Mouse (Mus musculus) cerebellum, adult 18-20 months (tissue): ENCODE measurements around the gene Ift140.

ENCODE experiments used
- DNase-seq, 2 experiments: peaks; one replicate each; pipeline ENCODE4 v3.0.0; 2021

Gene Ift140

DNA sequence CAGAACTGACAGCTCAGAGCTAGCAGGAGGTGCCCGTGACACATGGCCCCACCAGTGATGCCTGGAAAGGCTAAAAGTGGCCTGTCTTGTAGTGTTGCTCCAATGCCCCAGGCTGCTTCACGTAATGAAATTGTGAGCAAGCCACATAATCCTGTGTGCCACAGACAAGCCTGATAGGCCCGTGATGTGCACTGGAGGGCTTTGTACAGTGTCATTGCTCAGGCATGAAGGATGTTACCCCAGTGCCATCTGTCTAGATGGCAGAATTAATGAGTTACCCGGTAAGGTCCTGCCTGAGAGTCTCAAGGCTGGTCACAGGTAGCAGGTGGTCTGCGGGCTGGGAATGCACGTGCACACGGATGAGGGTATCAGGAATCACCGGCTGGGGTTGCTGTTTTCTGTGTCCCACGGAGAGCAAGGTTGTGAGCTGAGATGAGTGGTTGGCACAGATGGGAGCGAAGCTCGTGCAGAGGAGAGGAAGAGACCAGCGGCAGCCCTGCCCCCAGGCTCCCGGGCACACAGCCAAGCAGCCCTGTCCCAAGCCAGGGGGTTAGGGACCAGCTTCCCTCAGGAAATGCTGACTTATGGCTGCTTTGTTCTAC, 62.0 kb downstream of the Ift140 start:
- DNase-seq = peak; percentile 56 to 68

DNA sequence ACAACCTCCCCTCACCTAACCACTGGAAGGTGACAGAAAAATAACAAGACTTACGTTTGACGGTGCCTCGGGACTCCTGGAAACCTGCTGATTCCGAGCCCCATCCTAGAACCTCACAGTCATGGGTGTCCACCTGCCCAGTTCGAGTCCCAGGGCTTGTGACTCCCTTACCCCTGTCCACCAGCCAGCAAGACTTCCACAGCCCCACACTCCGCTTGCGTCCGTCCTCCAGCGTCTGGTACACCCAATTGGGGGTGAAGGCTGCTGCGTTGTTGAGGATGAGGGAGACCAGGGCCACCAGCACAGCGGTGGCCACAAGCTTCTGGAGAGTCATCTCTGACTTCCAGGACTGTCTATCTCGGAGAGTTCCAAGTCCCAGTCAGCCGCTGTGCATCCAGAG, 64.3 kb downstream of the Ift140 start:
- no peak for DNase-seq

DNA sequence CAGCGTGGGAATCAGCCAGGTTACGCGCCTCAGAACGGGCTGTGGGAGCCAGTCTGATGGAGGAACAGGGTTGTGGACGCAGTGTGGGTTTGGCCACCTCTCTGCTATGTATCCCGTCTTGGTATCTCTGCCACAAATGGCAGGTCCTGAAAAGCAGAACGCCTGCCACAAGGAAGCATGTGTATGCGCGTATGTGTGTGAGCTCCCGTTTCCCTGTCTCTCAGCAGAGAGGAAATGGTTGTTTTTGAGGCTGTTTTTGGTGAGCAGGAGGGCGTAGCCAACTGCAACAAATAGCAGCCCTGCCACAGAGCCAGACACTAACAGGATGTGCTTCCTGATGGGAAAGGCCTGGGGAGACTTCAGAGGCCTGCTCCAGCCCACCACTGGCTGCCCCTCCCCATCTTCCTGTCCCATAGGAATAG, 65.1 kb downstream of the Ift140 start:
- no peak for DNase-seq

DNA sequence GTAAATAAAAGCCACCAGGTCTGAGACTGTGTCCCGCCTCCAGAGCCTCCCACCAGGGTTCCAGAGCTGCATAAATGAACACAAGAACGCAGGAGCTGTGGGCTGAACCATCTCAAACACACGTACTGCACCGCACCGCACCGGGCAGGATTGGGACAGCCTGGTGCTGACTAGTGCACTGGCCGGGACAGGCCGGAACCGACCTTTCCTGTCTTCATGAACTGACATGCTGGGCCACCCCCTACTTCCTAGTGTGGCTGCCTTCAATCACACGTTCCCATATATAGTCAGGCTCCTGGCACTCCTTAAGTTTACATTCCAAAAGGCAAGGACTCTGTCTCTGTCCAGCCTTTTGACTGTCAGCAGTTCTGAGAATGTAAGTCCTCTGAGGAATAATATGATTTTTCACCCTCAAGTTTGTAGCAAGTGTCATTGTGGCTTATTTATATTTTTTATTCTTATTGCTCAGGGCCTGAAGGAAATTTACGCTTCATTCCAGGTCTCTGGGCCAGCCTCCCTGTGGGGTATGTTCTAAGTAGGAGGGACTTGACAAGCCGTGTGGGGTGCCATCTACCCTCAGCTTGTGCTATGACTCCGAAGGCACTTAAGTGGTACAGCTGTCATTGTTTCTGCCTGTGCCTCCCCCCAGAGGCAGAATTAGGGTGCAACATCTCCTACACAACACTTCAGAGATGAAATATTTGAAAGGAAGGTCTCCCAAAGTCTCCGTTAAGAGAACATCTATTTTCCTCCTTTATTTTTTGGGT, 66.4 kb downstream of the Ift140 start:
- no peak for DNase-seq

DNA sequence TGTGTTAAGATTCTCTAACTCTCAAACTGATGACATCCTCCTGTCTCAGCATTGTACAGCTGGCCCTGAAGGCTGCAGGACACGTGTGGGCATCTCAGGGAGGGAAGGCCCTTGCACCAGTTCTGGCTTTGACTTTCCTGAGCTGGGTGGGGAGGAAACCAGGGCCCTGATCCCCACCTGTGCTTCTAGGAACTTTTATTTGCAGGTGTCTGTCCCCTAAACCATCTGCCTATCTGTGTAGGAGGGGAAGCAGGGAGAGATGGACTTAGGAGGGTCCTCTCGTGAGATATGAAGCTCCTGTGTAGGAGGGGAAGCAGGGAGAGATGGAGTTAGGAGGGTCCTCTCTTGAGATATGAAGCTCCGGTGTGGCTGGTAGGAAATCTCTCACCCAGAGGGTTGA, 67.0 kb downstream of the Ift140 start:
- DNase-seq = no peak

DNA sequence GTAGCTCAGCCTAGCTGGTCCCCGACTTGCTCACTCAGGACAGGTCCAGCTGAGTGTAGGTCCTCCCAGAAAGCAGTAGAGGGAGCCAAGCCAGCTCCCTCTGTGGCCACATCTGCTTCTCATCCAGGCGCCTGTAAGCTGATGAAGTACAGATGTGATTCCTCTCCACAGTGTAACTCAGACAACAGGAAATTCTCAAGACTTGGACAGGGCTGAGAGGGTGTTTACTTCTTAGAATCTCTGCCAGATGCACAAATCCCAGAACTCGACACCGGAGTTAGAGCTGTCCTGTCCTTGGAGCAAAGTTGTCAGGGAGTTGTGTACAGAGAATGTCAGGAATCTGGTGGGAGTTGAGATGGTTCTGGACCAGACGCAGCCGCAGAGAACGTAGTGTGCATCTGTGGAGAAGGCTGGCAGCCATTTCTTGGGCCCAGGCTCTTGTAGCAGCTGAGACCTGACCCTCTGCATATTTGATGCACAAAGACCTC, 67.6 kb downstream of the Ift140 start, which contains the start of gene Tmem204:
Tmem204 (minus strand) TSS at position 148 of the 488 bp plus-strand sequence.
- no peak for DNase-seq

DNA sequence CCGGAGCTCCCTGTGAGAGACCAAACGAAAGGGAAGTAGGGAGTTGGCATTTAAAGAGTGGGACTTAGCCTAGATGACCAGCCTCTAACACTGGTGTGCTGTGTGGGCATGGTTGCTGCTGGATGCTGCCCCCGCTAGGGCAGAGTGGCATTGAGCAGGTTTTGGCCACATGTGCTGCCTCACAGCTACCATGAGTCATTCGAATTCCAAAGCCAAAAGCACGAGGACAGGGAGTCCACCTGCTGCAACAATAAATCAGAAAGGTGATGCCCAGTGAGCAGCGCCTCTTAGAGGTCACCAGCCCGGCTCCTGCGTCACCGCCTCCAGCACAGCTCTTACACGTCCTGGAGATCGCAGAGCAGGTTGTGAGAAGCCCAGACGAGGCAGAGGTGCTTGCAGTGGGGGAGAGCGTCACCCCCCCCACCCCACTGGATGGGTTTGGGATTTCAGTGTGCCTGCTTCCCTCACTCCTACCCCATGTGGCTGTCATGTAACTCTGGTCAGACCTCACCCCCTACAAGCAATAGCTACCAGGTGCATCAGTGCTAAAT, 69.0 kb downstream of the Ift140 start:
- DNase-seq = no peak

DNA sequence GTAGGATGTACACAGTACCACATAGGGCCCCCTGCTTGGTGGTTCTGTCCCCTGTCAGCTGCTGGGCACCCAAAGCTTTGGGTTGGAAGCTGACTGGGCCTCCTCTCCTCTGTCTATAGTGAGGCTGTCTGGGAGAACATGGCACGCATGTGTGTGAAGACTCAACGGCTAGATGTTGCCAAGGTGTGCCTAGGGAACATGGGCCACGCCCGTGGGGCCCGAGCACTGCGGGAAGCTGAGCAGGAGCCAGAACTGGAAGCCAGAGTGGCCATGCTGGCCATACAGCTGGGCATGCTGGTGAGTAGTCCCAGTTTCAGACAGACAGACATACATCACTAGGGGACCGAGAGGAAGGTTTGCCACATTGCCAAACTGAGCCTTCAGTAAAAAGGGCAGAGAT, 70.8 kb downstream of the Ift140 start:
- DNase-seq = no peak

DNA sequence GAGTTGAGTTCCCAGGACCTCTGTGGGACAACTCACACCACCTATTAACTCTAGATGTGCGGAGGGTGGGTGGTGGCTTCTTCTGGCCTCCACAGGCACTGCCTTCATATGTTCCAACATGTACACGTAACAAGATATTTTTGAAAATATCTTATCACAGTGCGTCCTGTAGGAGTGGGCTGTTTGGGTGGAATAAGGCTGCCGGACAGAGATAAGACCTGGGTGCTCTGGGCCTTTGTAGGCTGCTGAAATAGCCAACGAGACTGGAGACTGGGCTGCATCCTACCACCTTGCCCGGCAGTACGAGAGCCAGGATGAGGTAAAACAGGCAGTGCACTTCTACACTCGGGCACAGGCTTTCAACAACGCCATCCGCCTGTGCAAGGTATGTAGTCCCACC, 73.3 kb downstream of the Ift140 start:
- no peak for DNase-seq

DNA sequence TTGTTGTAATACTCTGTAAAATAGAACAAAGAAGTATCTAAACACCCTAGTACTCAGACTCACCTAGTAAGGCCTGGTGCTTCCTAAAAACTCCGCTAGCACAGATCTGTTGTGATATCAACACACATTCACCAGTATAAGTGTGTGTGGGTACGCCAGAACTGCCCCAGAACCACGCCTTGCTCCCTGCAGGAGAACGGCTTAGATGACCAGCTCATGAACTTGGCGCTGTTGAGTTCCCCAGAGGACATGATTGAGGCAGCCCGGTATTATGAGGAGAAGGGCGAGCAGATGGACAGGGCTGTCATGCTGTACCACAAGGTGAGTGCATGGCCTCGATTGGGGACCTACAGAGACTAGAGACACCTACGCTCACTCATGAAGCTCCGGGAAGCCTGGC, 74.6 kb downstream of the Ift140 start:
- no peak for DNase-seq

DNA sequence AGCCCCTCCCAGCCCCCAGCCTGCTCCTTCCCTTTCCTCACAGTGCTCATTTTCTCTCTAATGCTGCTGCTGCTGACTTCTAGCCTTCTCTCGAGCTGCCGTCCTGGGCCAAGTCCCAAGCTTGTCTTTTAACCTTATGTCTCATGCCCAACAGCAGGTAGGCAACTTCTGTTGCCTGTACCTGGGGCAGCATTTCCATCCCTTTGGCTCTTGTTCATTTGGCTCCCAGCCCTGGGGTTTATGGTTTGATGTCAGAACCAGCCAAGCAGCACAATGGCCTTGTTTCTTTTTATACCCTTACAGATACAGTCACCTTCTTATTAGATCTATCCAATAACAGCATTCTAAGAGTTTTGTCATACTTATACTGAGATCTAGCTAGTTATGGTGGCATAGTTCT, 80.3 kb downstream of the Ift140 start:
- peak; percentile 57 to 61 for DNase-seq

DNA sequence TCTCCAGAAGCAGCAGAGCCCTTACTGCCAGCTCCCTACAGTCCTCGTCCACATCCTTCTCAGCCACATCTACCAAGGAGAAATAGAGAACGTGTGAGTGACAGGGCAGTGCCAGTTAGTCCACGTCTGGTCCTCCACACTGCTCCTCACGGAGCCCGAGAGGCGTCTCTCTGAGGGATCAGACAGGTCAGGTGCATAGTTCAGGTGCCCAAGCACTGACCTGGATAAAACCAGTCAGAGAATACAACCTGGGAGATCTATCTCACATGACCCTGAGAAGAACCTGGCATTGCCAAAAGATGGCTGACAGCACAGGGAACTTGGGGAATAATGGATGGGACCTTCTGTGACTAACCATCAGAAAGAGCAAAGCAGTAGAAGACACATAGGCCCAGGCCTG, 84.2 kb downstream of the Ift140 start:
- no peak for DNase-seq

DNA sequence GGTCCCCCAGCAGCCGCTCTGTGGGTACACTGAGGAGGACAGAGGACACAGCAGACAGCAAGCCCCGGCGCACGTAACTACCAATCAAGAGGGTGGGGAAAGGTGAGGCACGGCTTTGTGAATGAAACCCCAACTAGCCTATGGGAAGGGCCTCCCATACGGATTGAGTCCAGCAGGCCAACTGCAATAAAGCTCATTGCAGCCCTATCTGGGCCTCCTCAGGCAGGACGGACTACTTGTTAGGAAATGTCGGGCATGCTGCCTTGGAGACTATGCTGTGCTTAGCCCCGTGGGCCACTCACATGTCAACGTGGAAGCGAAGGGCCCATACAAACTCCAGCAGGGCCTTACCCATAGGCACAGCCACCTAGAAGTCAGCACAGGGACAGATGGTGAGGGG, 85.5 kb downstream of the Ift140 start:
- DNase-seq = no peak

DNA sequence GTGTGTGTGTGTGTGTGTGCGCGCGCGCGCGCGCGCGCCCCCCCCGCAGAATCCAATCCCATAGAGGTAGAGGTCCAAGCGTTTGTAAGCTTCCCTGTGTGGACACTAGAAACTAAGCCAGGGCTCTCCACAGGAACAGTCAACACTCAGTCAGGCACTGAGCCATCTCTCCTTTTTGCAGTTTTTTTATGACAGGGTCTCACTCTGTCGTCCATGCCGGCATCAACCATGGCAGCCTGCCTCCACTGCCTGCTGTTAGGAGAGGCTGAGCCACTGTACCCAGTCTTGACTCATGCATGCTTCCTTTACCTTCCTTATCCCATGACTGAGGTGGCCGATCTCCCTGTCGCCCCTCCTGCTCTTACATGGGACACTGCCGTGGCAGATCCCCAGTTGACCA, 91.9 kb downstream of the Ift140 start:
- DNase-seq = no peak

DNA sequence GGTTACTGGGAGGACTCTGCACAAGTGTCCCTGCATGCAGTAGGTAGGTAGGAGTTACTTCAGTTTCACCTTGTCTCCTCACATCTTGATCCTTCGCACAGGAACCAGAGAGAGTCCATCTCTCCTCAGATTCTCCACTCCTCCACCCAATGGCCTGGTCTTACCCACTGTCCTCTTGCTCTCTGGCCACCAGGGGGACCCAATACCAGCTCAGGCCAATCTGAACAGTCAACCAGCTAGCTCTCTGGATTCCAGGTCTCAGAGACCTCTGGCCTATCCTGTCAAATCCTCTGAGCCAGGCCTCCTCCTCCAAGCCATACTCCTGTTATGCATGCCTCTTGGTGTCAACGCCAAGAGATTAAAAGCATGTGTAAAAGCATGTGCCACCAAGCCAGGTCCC, 93.7 kb downstream of the Ift140 start:
- peak; percentile 56 to 58 for DNase-seq

DNA sequence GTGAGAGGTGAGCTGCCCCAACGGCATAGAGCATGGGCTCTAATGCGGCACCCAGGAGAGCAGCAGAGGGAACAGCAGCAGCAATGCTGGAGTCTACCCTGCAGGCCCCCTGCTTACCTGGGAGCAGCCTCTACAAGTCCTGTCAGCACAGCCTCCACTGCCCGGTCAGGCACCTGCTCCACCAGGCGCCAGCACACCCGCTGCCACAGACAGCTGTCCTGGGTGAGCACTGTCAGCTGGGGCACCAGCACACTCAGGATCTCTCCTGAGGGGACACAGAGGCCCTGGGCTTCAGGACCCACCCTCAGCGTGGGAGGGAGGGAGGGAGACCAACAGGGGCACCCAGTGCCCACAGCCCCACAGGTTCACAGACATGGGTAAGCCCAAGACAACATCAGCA, 94.7 kb downstream of the Ift140 start:
- DNase-seq = no peak

DNA sequence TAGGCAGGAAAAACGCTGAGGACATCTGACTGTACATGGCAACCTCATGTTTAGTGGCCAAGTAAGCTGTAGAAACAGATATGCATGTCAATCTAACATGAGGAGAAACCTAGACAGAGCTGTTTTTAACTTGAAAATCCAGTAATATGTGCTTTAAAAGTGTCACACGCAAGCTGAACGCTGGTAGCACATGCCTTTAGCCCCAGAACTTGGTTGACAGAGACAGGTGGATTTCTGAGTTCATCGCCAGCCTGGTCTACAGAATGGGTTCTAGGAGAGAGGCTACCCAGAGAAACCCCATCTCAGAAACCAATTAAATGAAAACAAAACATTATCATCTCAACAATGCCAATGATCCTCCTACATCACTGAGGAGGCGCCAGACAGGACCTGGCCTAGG, 95.3 kb downstream of the Ift140 start:
- no peak for DNase-seq

DNA sequence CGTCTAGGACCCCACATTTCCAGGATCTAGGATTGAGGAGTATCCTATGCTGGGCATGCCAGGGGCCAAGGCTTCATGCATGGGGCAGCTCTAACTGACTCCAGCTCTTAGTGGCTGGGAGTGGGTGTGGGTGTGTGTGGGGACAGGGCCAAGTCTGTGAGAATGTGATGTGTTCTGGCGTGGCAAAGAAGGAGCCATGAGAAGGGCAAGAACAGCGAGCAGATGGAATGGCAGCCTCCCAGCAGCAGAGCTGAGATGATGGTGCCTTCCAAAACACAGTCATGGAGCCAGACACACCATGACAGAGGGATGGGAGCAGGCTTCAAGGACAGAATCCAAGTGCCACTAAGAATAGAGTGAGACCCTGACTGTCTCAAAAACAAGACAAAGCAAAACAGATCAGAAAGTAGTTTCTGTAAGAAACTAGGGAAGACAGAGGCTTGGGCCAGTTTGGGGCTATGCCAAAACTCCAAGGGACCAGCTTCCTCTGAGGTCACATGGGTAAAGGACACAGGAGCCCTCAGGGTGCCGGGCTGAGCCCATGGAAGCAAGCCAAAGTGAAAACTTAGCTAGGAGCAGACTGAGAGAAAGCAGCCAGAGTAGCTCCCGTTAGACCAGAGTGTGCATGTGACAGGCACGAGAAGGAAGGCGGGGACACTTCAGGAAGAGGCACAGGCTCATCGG, 96.0 kb downstream of the Ift140 start:
- DNase-seq = peak; percentile 76 to 77

DNA sequence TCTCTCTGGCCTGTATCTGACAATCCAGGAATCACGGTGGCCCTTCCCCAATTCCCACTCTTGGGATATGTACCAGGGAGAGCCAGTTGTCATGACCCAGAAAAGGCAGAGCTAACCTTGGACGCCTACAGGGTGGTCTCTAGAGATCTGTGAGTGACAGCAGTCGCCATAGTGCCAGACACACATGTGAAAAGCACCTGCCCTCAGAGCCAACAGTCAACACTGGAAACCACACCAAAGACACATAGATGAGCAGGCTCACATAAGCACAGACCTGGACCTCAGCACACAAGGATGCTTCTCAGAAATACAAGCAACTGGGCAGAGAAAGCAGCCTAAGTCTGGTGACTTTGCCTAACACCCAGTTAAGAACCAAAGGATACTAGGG, 96.5 kb downstream of the Ift140 start:
- no peak for DNase-seq

DNA sequence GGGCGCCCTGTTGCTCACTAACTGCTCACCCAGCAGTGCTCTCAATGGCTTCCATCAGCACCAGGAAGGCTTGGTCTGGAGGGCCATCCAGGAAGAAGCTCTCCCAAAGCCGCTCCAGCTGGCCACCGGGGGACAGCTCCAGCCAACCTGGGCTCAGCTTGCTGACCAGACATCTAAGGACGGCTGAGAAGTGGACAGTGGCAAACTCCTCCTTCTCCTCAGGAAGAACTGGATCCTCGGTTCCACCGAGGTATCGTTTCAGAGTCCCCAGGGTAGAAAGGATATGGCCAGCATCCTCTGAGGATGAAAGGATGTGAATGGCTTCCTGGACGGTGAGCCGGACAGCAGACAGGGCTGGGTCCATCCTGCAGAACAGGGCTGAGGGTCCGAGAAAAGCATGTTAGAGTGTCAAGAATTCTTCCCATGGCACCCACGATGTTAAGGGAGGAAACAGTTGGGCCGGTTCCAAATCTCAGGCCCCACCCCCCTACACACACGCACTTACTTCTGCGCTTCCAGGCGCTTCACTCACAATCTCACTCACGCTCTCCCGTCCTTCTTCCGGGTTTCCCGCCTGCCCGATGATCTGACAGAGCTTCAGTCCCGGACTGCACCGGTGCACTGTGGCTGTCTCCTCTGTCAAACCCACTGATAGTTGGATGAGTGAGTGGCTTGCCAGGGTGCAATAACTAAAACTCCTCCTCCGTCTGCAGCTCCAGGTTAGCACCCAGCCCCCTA, 99.2 kb downstream of the Ift140 start:
- peak in 1 of 2 experiments; percentile 23 for DNase-seq

DNA sequence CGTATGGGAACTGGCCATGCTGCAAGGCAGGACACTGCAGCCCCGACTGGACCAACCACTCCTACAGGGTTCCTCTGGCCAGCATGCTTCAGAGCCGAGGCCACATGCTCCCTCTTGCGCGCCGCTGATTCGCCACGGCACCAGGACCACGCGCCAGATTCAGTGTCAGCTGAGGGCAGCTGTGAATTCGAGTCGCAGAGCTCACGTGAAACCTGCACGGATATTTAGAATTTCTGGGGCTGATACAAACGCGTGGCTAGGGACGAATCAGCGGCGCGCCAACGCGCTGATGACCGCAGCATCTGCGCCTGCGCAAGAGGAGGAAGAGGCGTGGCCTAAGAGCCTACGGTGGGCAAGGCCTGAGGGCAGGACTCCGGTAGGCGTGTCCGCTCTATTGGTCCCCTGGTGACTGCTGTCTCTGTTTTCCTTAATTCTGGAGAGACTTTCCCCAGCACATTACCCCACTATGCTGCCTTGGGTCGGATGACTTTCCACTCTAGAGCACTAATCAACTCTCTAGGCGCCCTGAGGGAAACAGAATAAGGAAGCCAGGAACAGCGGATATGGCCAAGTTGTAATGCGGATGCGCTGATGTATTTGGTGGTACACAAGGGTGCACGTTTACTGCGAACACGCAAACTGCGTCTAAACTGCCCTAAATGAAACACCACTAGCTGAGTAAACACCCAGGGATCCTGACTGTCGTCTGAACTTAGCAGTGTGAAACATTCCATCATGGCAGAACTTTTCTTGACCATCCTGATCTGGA, 100.0 kb downstream of the Ift140 start, which contains the start of gene Telo2:
Telo2 (minus strand) TSS at position 304 of the 769 bp plus-strand sequence.
- DNase-seq = peak; percentile 94 to 95

DNA sequence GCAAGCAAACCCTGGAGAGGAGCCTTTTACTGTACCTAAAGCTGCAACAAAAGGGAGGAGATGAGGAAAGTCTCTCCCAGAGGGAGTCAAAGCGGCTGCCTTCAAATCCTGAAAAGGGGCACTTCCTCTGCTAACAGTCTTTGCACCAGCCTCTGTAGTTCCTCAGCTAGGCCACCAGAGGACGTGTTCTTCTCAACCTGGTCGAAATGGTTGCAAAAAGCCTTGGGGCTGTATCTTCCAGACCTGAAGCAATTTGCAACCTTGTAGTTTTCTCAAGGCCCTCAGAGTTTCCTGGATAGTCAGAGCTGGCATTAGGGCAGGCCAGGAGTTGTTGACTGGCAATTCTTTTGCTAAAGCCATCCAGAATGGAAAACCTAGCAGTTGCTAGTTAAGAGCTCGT, 101.4 kb downstream of the Ift140 start:
- DNase-seq = no peak
